Mouse (Mus musculus): ENCODE measurements around the gene Ddb1.
A peak's percentile ranks its signal among the peaks of the same experiment; 100 is the strongest.
"Not testable (repeated sequence)": the region's sequence is repeated elsewhere in the genome, so short reads cannot be mapped to it uniquely, and the experiment has no call there.

Gene Ddb1

GRCm38 (mm10) chr19:10605293-10605900 is at the start of gene Ddb1, which contains the start of gene Tkfc:
Ddb1 (plus strand) TSS chr19:10605327.
Tkfc (minus strand) TSS chr19:10605654.
- DNase-seq (ENCODE audit: low read depth, low spot score): peak; percentile 99

DNA sequence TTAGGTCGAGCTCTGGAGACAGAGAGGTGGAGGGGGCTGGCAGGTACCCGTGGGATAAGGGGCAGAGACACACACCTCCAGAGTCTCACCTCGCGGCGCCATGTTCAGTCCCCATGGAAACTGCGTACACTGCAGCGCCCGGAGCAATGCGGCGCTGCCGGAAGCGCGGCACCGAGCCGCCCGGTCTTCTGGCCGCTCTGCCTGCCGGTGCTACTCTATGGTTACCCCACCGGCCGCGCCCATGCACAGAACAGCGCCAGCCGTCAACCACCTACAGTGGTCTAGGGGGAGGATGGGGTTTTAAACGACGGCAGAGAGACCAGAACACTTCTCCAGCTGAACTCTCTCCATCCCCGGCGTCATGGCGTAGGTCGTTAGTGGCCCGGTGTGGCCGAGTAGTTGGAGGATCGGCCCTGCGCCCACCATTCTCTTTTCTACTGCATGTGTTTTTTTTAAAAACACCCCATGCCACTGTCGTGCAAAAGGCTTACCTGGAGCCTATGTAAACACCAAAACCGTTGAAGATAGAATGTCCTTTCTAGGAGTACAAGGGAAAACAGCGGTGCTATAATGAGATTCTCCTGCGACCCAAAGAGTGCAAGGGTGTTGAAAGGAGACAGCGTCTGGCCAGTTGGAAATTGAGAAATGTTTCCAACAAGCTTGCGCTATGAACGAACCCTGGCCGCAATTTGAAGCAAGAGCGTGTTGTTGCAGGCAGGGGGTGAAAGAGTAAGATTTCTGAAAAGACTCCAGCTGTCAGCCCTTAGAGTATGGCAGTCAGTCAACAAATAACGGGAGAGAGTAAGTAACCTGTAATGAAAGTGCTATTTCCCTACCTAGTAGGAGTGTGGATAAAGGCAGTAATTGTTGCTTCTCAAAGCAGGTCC is 49.3 kb upstream of the Ddb1 start, which contains the start of gene Tmem216:
Gene Tmem216, minus strand, starts transcription at position 615 of the 887 bp plus-strand sequence.
- DNase-seq (ENCODE audit: low read depth, low spot score): peak; percentile 84

GRCm38 (mm10) chr19:10557001-10557400 is 48.1 kb upstream of the Ddb1 start:
- DNase-seq (ENCODE audit: low read depth, low spot score): no peak

DNA sequence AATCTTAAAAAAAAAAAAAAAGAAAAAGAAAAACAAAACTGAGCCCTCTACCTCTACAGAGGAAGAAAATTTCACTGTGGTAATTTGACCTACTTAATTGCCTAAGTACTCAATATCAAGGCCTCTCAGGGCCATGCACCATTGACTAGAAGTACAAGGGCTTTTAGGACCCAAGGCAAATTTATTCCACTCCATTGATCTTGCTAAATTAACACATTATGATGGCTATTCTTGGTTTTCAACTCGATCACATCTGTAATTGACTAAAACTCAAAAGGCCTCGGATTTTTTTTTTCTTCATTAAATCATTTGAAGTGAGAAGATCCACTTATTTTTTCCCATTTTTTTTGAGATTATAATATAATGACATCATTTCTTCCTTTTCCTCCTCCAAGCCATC is 47.7 kb upstream of the Ddb1 start:
- no peak for DNase-seq (ENCODE audit: low read depth, low spot score)

DNA sequence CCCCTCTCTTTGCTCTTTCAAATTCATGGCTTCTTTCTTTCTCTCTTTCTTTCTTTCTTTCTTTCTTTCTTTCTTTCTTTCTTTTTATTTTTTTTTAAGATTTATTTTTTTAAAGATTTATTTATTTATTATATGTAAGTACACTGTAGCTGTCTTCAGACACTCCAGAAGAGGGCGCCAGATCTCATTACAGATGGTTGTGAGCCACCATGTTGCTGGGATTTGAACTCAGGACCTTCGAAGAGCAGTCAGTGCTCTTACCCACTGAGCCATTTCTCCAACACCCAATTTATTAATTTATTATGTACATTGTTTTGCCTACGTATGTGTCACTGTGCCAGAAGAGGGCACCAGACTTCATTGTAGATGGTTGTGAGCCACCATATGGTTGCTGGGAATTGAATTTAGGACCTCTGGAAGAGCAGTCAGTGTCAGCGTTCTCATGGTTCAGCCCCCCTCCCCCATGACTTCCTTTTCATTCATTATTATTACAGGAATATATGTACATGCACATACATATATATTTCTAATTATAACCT is 47.2 kb upstream of the Ddb1 start:
- DNase-seq (ENCODE audit: low read depth, low spot score): not testable (repeated sequence)

- peak; percentile 46 for DNase-seq (ENCODE audit: low read depth, low spot score)
Measured at GRCm38 (mm10) chr19:10560108-10560507, 45.0 kb upstream of the Ddb1 start.

DNA sequence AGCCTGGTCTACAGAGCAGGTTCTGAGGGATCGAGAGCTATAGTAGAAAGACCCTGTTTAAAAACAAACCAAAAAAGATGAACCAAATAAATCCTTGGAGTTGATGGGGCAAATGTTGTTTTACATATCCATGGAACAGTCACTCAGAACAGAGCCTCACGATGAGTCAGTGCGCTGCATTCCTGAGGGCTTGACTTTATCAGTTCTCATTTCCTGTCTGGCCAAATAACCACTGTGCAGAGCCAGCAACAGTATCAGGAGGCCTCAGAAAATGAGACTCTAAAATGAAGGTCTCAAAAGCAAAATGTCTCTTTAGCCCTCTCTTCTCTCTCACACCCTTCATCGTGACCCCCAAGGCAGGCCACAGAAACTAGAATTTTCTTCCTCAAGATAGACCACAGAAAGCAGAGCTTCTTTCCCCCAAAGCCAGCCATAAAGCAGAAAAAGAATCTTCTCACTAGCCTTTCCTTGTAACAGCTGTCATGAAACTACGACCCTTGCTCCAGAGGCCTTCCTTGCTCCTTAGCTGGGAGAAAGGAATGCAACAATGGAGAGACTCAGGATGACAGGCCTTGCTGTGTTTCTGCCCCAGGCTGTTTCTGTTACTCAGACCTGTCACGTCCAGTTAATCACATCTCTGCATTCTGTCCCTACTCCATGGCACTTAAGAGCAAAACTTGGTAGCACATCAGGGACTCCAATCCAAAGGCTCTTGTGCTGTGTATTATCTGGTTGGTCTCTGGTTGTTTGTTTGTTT is 43.4 kb upstream of the Ddb1 start:
- DNase-seq (ENCODE audit: low read depth, low spot score): no peak

DNA sequence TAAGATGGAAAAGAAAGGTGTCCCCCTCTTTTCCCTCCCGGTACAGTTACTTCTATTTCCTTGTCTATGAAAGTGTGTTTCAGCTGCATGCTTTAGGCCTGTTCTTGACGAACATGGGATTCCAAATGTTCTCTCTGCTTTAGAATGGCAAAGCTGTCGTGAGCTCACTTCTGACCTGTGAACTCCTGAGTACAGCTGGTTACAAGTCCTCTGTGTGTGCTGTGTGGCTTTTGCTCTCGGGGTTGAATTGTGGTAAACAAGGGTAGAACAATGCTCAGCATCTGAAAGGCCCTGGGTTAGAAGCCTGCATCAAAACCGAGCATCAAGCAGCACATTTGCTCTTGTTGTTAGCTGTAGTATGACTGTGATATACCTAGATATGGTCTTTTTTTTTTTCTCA is 42.8 kb upstream of the Ddb1 start:
- DNase-seq (ENCODE audit: low read depth, low spot score): no peak

DNA sequence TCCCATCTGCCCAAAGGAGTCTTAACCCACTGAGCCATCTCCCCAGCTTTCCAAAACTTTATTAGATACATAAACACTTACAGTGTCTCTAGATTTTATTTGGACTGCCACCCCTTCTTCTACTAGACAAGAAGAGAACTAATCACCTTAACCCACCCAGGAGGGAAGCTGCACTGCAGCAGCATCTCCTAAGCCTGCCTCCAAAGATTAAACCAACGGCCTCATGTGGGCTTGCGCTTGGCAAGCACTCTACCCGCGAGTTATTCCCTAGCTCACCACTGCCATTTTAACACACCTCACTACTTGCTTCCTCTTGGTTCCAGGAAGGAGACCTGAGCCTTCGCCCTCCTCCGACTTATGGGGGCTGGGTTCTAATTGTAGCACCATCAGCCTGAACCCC is 40.8 kb upstream of the Ddb1 start:
- no peak for DNase-seq (ENCODE audit: low read depth, low spot score)

GRCm38 (mm10) chr19:10565217-10565616 is 39.9 kb upstream of the Ddb1 start:
- no peak for DNase-seq (ENCODE audit: low read depth, low spot score)

GRCm38 (mm10) chr19:10569627-10570026 is 35.5 kb upstream of the Ddb1 start:
- DNase-seq (ENCODE audit: low read depth, low spot score): no peak

GRCm38 (mm10) chr19:10576690-10577561 is 28.2 kb upstream of the Ddb1 start, which contains the start of the genes Cyb561a3 and Tmem138:
Cyb561a3 (plus strand) TSS chr19:10577172.
Tmem138 (minus strand) TSS chr19:10577362.
- DNase-seq (ENCODE audit: low read depth, low spot score): peak; percentile 97

- DNase-seq (ENCODE audit: low read depth, low spot score): no peak
Measured at GRCm38 (mm10) chr19:10580102-10580501, 25.0 kb upstream of the Ddb1 start.

DNA sequence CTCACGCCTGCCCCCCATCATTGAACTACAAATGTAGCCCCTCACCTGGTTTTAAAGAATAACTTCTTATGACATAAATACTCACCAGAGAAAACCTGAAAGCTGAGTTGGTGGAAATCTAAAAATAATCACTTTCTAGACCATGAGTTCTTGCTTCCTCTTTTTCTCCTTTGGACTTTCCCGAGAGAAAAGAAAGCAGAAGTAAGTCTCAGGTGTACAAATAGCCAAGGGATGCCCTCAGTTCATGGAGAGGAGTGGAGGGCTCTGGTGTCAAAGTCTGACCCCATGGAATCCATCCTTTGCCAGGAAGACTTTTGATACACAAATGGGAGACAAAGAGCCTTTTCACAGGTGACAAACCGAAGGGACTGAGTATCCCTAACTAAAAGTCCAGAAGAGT is 24.4 kb upstream of the Ddb1 start:
- no peak for DNase-seq (ENCODE audit: low read depth, low spot score)

GRCm38 (mm10) chr19:10581984-10582383 is 23.1 kb upstream of the Ddb1 start:
- no peak for DNase-seq (ENCODE audit: low read depth, low spot score)

DNA sequence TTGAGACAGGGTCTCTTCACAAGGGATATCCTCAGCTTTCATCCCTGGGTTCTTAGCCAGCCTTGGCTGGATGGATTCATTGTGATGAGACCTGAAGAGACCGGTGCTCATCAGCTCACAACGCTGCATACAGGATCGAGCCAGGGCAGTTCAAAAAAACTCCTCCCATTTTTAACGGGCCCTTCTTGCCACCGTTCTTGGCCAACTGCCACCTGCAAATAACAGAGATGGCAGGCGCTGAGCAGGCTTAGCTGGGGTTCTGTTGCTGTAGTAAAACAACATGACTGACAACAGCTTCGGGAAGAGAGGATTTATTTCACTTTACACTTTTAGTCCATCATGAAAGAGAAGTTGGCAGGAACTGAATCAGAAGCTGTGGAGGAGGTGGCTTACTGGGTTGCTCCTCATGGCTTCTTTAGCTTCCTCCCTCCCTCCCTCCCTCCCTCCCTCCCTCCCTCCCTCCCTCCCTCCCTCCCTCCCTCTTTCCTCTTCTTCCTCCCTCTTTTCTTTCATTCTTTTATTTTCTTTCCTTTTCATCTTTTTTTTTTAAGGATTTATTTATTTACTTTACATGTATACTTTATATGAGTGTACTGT is 21.5 kb upstream of the Ddb1 start:
- no peak for DNase-seq (ENCODE audit: low read depth, low spot score)

GRCm38 (mm10) chr19:10585112-10585511 is 20.0 kb upstream of the Ddb1 start:
- DNase-seq (ENCODE audit: low read depth, low spot score): no peak

DNA sequence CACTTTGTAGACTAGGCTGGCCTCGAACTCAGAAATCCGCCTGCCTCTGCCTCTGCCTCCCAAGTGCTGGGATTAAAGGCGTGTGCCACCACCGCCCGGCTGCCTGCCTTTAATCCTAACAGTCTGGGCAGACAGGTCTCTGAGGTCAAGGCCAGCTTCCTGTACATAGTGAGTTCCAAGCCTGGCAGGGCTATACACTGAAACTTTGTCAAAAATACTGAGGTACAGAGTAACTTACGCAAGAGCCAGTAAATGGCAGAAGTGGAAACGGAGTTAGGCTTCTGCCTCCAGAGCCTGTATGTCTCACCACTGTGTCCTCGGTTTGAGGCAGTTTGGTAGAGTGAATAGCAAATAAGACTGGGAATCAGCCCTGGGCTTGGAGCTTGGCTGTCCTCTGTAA is 17.9 kb upstream of the Ddb1 start:
- no peak for DNase-seq (ENCODE audit: low read depth, low spot score)

DNA sequence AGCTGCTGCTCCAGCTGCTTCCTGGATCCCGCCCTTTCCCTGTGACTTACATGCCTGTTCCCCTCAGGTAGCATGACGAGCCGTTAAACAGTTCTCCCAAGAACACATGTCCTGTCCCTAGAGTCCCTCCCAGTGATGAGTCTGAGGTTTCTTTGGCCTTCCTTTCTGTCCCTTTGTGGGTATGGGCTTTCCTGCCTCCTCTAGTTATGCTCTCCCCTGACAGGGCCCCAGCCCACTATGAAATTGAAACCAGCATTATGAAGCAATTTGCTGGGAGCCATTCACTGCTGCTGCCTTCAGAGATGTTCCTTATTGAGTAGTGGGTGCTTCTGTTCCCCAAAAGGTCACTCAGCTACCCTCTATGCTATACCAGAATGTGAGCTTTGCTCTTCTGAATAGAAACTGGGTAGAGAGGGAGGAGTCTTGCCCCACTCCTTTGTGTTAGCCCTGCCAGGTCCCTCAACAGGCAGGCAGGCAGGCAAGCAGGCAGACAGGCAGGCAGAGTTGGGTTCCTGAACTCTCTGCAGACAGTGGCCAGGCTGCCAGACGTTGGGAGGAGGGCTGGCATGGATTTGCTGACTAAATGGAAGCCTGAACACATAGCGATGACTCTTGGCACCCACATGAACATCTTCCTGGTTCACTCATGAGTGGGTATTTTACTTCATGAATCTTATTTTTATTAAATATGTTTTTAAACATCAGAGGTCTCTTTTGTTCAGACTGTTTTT is 15.8 kb upstream of the Ddb1 start:
- DNase-seq (ENCODE audit: low read depth, low spot score): no peak

- no peak for DNase-seq (ENCODE audit: low read depth, low spot score)
Measured at GRCm38 (mm10) chr19:10590301-10590700, 14.8 kb upstream of the Ddb1 start.

All from R1 (cell line).